Mouse (Mus musculus) limb, embryonic 11.5 days (tissue): ENCODE measurements at regions not wholly inside any gene's neighbourhood (a gene's known extent, or its start where the extent isn't known, plus 50 kb on each side); places are given as distances from the start of the nearest gene placed in this dataset.
A peak's percentile ranks its signal among the peaks of the same experiment; 100 is the strongest.

Experiments used
- ATAC-seq: fragments of 200-750 bp; cut with Nextera tagmentation; 2 replicates; pipeline ENCODE4 v1.8.0; 2017; ENCODE audit warnings: low read depth; ENCODE audit not compliant: insufficient number of reproducible peaks, low FRiP score, low TSS enrichment
- DNase-seq: peaks from one replicate; pipeline ENCODE4 v3.0.0-alpha.2; 2015; ENCODE audit warnings: low spot score
- H3K27ac ChIP-seq: fragments of 300-500 bp; sonication (generic); replicated peaks from 2 replicates; pipeline ENCODE4 v1.5.1; 2014; ENCODE audit warnings: low read depth, mild to moderate bottlenecking, low read length
- H3K27me3 ChIP-seq: fragments of 300-500 bp; sonication (generic); 2 replicates; pipeline ENCODE4 v1.6.1; 2014; ENCODE audit warnings: mild to moderate bottlenecking, low read length, mixed read lengths; ENCODE audit not compliant: control insufficient read depth, insufficient read depth
- H3K36me3 ChIP-seq: fragments of 300-500 bp; sonication (generic); 2 replicates; pipeline ENCODE4 v1.6.1; 2014; ENCODE audit warnings: mild to moderate bottlenecking, low read length, moderate library complexity, mixed read lengths; ENCODE audit not compliant: control insufficient read depth, insufficient read depth
- H3K4me1 ChIP-seq: fragments of 300-500 bp; sonication (generic); 2 replicates; pipeline ENCODE4 v1.6.1; 2014; ENCODE audit warnings: low read length, mixed read lengths; ENCODE audit not compliant: control insufficient read depth, insufficient read depth
- H3K4me2 ChIP-seq: fragments of 300-500 bp; sonication (generic); 2 replicates; pipeline ENCODE4 v1.6.1; 2014; ENCODE audit warnings: low read depth, mild to moderate bottlenecking, moderate library complexity; ENCODE audit not compliant: severe bottlenecking
- H3K4me3 ChIP-seq: fragments of 300-500 bp; sonication (generic); 2 replicates; pipeline ENCODE4 v1.5.1; 2014; ENCODE audit warnings: low read depth, low read length
- H3K9ac ChIP-seq: fragments of 300-500 bp; sonication (generic); 2 replicates; pipeline ENCODE4 v1.6.1; 2014; ENCODE audit warnings: mild to moderate bottlenecking, low read length
- H3K9me3 ChIP-seq: fragments of 300-500 bp; sonication (generic); 2 replicates; pipeline ENCODE4 v1.6.1; 2016; ENCODE audit warnings: low read length; ENCODE audit not compliant: control insufficient read depth
- WGBS: fragments of 180-500 bp; shearing (Covaris S2); extraction: QIAGEN DNeasy Blood & Tissue Kit; methylation state at CpG from one replicate; pipeline ENCODE4 v1.1.7; 2014; 5-methylcytosine and 5-hydroxymethylcytosine counted together

DNA sequence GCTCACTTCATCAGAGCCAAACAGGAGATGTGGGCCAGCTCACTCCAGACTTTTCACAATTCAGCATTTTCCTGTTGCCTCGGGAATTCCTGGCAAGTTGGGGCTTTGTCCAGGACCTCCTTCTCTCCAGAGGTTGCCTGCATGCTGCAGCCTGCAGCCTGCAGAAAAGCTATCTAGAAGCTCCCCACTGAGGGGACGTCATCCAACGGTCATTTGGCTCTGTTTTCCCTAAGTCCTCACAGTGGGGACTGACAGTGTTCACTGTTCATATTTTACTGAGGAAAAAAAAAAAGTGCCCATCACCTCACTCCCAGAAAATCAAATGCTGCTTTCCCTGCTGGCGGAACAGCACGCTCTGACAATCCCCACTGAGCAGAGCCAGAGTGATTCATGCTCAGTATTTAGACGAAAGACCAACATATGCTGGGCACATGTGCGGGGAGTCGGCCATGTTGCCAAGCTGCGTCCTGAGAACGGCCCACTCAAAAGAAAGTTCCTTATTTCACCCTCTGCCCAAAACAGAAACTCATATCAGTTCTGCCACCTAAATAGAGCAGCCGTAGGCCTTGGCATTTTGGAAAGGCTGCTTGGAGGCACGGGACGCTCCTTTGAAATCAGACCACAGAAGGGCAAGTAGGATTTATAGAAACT is 105.3 kb downstream of the Mis18a start:
- no peak overlapping the region for H3K4me3 ChIP-seq
- H3K27me3 ChIP-seq, result no peaks in the 10 kb centered on the region
- peak overlapping the region; percentile 56 for H3K27ac ChIP-seq
- H3K36me3 ChIP-seq, result no peaks in the 10 kb centered on the region
- peak; percentile 60 for DNase-seq
- no peak for ATAC-seq
- no peak overlapping the region for H3K9ac ChIP-seq
- H3K9me3 ChIP-seq, result no peaks in the 10 kb centered on the region
- H3K4me2 ChIP-seq, result no peak overlapping the region
- H3K4me1 ChIP-seq, result peaks cover 19% of the 10 kb centered on the region
- 42% methylated on average over 13 of the region's 13 CpGs for WGBS

DNA sequence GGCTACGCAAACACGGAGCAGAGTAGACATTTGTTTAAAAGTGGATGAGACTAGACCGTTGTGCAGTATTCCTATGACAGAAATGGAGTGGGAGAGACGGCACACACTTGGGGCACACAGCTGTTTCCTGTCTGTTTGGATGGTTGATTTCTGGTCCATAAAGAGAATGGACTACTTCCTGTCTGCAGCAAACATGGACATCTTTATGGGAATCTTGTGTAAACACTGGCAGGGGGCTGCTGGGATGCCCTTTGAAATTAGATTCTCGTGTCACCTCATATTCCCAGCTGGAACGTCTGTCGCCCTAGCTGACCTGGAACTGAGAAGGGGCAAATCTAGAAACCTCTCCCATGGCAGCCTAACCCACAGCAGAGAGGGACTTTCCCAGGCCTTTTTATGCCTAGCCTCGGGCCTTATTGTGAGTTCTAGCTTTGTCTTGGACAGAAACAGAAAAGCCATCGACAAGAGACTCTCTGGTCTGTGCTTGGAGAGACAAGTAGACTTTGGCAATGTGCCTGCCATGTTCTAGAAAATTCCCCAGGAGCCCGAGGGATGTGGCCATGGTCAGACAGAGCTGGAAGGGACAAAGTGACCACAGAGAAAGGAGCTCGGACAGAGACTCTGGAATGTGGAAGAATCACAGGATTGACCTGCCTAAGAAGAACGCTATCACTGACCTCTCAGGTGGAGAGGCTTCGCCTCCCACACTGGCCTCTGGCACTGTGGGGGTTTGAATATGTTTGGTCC is 107.5 kb downstream of the Mis18a start:
- peaks cover 19% of the 10 kb centered on the region for H3K4me1 ChIP-seq
- H3K9ac ChIP-seq, result no peak overlapping the region
- H3K27me3 ChIP-seq, result no peaks in the 10 kb centered on the region
- no peak overlapping the region for H3K4me3 ChIP-seq
- 66% methylated on average over 13 of the region's 13 CpGs for WGBS
- no peak for ATAC-seq
- no peak for DNase-seq
- no peaks in the 10 kb centered on the region for H3K36me3 ChIP-seq
- 0 out of 2 replicates have a peak overlapping the region, but pooled peaks have one; percentile 42 for H3K27ac ChIP-seq
- no peak overlapping the region for H3K4me2 ChIP-seq
- no peaks in the 10 kb centered on the region for H3K9me3 ChIP-seq

DNA sequence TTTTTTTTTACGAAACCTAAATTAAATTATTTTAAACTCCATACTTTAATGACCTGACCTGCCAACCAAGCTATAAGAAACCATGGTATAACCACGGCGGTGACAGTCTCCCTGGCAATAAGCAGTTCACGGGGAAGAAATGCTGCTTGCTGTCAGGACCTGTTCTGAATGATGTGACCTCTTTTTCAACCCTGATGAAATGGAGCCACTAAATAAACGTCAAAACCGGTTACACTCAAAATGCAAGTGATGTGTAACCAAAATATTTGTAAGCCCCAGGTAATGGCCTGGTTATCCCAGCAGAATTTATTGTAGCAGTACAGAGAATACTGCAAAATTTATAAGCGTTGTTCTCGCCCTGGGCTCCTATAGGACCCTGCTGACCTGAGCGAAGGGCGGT is 111.4 kb downstream of the Mis18a start:
- WGBS, result 62% methylated on average over 10 of the region's 10 CpGs
- H3K9me3 ChIP-seq, result no peaks in the 10 kb centered on the region
- no peak overlapping the region for H3K4me2 ChIP-seq
- no peak overlapping the region for H3K4me3 ChIP-seq
- H3K4me1 ChIP-seq, result 0 out of 2 replicates have a peak, but pooled peaks cover 4% of the 10 kb centered on the region
- no peak overlapping the region for H3K27ac ChIP-seq
- H3K36me3 ChIP-seq, result no peaks in the 10 kb centered on the region
- ATAC-seq, result no peak
- no peaks in the 10 kb centered on the region for H3K27me3 ChIP-seq
- DNase-seq, result no peak
- H3K9ac ChIP-seq, result no peak overlapping the region

DNA sequence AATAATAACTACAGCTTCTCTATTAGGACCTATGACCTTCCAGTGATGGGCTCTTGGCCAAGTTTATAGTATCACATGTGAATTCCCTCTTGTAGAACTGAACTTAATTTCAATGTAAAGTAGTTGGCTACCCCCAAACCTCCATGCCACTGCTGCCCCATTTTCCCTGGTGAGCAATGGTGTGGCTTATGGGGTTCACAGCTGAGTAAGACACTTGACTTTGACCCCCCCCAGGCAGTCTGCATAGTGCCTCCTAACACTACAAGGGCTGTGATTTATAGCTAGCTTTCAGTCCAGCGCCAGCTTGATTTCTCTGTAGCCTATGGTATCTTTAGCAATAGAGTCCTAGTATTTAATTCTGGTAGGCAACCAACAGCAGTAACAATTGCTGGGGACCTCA is 113.1 kb downstream of the Mis18a start:
- Histone ChIP-seq H3K9me3 (no peaks in the 10 kb centered on the region), H3K4me3 (no peak overlapping the region), H3K4me1 (0 out of 2 replicates have a peak, but pooled peaks cover 4% of the 10 kb centered on the region), H3K36me3 (no peaks in the 10 kb centered on the region), H3K4me2 (no peak overlapping the region), H3K27me3 (no peaks in the 10 kb centered on the region), H3K27ac (no peak overlapping the region), H3K9ac (no peak overlapping the region)
- ATAC-seq, result no peak
- WGBS, result 59% methylated on average over 1 of the region's 1 CpGs
- DNase-seq, result no peak

DNA sequence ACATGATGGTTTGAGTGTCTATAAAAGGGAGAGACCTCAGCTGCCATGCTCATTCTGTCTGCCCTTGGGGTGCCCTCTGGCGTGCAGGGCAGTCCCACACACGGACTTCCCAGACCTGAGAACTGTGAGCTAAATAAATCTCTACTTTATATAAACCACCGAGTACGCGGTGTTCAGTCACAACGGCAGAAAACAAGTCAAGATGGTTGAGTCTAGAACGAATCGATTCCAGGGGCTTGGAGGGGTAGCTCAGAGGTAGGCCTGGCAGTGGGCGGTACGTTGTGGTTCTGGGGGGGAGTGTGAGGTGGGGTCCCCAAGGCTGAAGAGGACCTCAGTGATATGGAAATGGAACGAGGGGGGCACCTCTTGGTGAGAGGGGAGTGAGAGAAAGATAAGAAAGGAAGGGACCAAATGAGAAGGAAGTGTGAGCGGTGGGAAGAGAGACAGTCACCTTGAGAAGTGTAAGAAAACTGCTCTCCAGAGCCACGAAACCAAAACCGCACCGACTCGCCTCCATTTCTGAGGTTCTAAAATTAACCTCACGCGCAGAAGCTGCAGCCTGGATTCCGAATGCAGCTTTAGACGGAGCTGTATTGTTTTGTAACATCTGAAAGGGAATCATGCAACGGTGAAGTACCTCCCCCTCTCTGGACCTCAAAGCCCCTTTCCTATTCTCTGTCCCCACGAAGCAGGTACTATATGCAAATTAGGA is 117.0 kb downstream of the Mis18a start:
- Histone ChIP-seq H3K9me3 (no peaks in the 10 kb centered on the region), H3K27me3 (no peaks in the 10 kb centered on the region), H3K36me3 (no peaks in the 10 kb centered on the region), H3K4me2 (no peak overlapping the region), H3K4me3 (no peak overlapping the region), H3K4me1 (0 out of 2 replicates have a peak, but pooled peaks cover 4% of the 10 kb centered on the region), H3K27ac (no peak overlapping the region), H3K9ac (no peak overlapping the region)
- DNase-seq (no peak), ATAC-seq (no peak)
- 87% methylated on average over 22 of the region's 22 CpGs for WGBS

DNA sequence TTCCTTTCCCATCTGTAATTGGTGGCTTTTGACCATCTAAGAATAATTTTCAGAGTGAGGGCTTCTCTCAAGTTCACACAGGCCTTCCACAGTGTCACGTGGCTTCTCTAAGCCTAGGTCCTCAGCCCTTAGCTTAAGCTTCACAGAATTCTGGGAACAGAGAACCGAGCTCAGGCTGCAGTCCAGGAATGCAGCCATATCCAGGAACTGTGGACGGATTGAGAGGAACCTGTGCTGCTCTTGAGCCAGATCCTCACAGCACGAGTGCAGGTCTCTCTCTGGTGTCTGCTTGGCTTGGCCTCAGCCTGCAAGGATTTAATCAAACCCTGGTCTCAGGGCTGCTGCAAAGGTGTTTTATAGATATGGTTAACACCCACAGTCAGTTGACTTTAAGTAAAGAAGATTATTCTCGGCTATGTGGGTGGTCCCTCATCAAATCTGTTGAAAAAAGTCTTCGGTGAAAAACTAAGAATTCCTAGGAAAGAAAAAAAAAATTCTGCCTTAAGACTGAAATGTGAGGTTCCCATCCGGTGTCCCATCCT is 127.8 kb downstream of the Mis18a start:
- Histone ChIP-seq H3K36me3 (no peaks in the 10 kb centered on the region), H3K27ac (no peak overlapping the region), H3K9ac (no peak overlapping the region), H3K27me3 (no peaks in the 10 kb centered on the region), H3K9me3 (no peaks in the 10 kb centered on the region), H3K4me2 (no peak overlapping the region), H3K4me1 (no peaks in the 10 kb centered on the region), H3K4me3 (no peak overlapping the region)
- 79% methylated on average over 7 of the region's 7 CpGs for WGBS
- ATAC-seq (no peak), DNase-seq (no peak)

DNA sequence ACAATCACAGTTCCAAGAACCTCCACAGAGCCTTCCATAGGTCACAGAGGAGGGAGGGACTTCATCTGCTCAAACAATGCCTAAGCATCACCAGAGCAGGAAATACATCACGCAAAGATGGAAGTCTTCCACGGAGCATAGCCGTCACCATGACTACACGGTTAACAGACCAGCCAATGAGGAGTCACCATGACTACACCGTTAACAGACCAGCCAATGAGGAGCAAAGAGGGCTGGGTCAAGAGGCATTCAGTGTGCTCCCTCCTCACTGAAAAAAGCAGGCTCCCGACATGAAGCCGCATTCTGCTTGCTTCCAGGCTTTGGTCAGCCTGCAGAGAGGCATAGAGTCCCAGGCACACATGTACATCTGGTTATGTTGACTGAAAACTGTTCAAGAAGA is 128.5 kb downstream of the Mis18a start:
- Histone ChIP-seq H3K9ac (no peak overlapping the region), H3K27ac (no peak overlapping the region), H3K36me3 (no peaks in the 10 kb centered on the region), H3K4me2 (no peak overlapping the region), H3K27me3 (no peaks in the 10 kb centered on the region), H3K4me1 (no peaks in the 10 kb centered on the region), H3K9me3 (no peaks in the 10 kb centered on the region), H3K4me3 (no peak overlapping the region)
- WGBS, result 79% methylated on average over 7 of the region's 7 CpGs
- DNase-seq (no peak), ATAC-seq (no peak)

DNA sequence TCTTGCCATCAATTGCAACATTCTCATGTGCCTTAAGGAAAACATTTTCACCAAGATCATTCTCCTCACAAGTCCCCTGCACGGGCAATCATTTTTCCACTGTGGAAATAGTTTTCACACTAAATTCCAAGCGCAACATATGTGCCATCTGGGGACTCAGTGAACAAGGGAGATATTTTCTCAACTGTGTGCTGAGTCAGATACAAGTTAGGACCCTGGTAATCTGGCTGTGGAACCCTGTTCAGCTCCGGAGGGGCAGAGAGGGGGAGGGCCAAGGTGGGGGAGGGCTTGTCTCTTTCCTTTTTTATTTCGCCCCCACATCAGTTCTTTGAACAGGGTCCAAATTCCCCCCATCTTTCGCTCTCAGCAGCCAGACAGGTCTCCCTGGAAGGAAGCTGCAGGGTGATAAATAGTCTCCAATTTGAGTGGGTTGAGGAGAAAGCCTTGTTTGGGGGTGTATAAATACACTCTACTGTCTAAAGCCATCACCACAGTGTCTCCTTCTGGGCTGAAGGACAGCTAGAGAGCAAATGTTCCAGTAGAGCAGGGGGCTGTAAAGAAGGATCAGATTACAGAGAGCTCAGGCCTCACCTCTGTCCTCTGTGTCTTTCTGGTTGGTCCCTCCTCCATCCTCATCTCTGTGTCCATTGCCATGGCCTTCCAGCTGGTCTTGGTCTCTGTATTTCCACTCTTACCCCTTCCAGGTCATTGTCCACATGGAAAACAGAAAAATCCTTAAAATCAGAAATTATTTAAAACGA is 134.3 kb downstream of the Mis18a start:
- Histone ChIP-seq H3K4me3 (no peak overlapping the region), H3K36me3 (no peaks in the 10 kb centered on the region), H3K27me3 (no peaks in the 10 kb centered on the region), H3K27ac (no peak overlapping the region), H3K9ac (no peak overlapping the region), H3K9me3 (no peaks in the 10 kb centered on the region; the same call in 1 of the 2 replicates), H3K4me2 (no peak overlapping the region), H3K4me1 (no peaks in the 10 kb centered on the region)
- WGBS, result 72% methylated on average over 6 of the region's 6 CpGs
- DNase-seq (no peak), ATAC-seq (no peak)
